Mouse (Mus musculus) heart, embryonic 14.5 days (tissue): ENCODE data around the gene Anxa3. TPM values are rescaled to one million over a fixed set of nuclear protein-coding genes. Genes with fewer than 3 reads are reported as not detected.
A peak's percentile ranks its signal among the peaks of the same experiment; 100 is the strongest.

ENCODE experiments used
- ATAC-seq: fragments of 200-750 bp; cut with Nextera tagmentation; 2 replicates; pipeline ENCODE4 v1.8.0; 2017; ENCODE audit warnings: low read depth, moderate TSS enrichment; ENCODE audit not compliant: insufficient number of reproducible peaks, insufficient read depth, low FRiP score
- H3K27ac ChIP-seq, 2 experiments: fragments of 200-500 bp in 1 of 2; fragments of 300-500 bp in 1 of 2; sonication (generic) in 1 of 2; replicated peaks in 1 of 2; 2 replicates each; pipeline ENCODE4 v1.5.1; 2012 to 2014; ENCODE audit warnings: low read depth in 2 of 2, low read length in 2 of 2, control low read depth in 1 of 2, mild to moderate bottlenecking in 1 of 2, mixed read lengths in 1 of 2; ENCODE audit not compliant: control insufficient read depth in 1 of 2, insufficient read depth in 1 of 2
- H3K27me3 ChIP-seq: fragments of 300-500 bp; sonication (generic); 2 replicates; pipeline ENCODE4 v1.6.1; 2014; ENCODE audit warnings: mild to moderate bottlenecking, low read length, control low read depth; ENCODE audit not compliant: control insufficient read depth, insufficient read depth
- H3K36me3 ChIP-seq: fragments of 300-500 bp; sonication (generic); 2 replicates; pipeline ENCODE4 v1.6.1; 2014; ENCODE audit warnings: mild to moderate bottlenecking, control low read depth, low read length, mixed read lengths; ENCODE audit not compliant: control insufficient read depth, insufficient read depth
- H3K4me1 ChIP-seq, 2 experiments: fragments of 200-500 bp in 1 of 2; fragments of 300-500 bp in 1 of 2; sonication (generic) in 1 of 2; 2 replicates each; pipeline ENCODE4 v1.6.1; 2012 to 2014; ENCODE audit warnings: low read length in 2 of 2, control low read depth in 1 of 2, mixed read lengths in 1 of 2; ENCODE audit not compliant: control insufficient read depth in 2 of 2, insufficient read depth in 2 of 2
- H3K4me2 ChIP-seq: fragments of 300-500 bp; sonication (generic); 2 replicates; pipeline ENCODE4 v1.6.1; 2014; ENCODE audit warnings: mild to moderate bottlenecking, low read length
- H3K4me3 ChIP-seq, 2 experiments: fragments of 200-500 bp in 1 of 2; fragments of 300-500 bp in 1 of 2; sonication (generic) in 1 of 2; 2 replicates each; pipeline ENCODE4 v1.5.1; 2012 to 2014; ENCODE audit warnings: low read length in 2 of 2, mild to moderate bottlenecking in 2 of 2, control low read depth in 1 of 2, low read depth in 1 of 2, moderate library complexity in 1 of 2; ENCODE audit not compliant: control insufficient read depth in 1 of 2, insufficient read depth in 1 of 2
- H3K9ac ChIP-seq: fragments of 300-500 bp; sonication (generic); 2 replicates; pipeline ENCODE4 v1.6.1; 2014; ENCODE audit warnings: mild to moderate bottlenecking, low read length
- H3K9me3 ChIP-seq: fragments of 300-500 bp; sonication (generic); 2 replicates; pipeline ENCODE4 v1.6.1; 2016; ENCODE audit warnings: low read length, control low read depth; ENCODE audit not compliant: control insufficient read depth
- WGBS: fragments of 180-500 bp; shearing (Covaris S2); extraction: QIAGEN DNeasy Blood & Tissue Kit; methylation state at CpG from one replicate; pipeline ENCODE4 v1.1.7; 2014; 5-methylcytosine and 5-hydroxymethylcytosine counted together
- polyA plus RNA-seq: library from polyadenylated mRNA; unstranded; fragments of >200 nt; fragmentation: Nextera tagmentation; extraction: Ambion mirVana; gene quantifications from 2 replicates; pipeline ENCODE4 v1.2.1, GENCODE M21; 2014

Gene Anxa3
- polyA plus RNA-seq, 1 experiment from 2014 or later = 53.4 TPM

- peak overlapping the region in 1 of 2 experiments; percentile 33; a peak in 1 of 4 replicates for H3K27ac ChIP-seq
- H3K9ac ChIP-seq = no peak overlapping the region; the same call in 1 of the 2 replicates
- peaks cover 2 to 6% of the 10 kb centered on the region in 2 experiments; a peak in 3 of 4 replicates for H3K4me1 ChIP-seq
- peak overlapping the region; percentile 93 for H3K4me2 ChIP-seq
- no peaks in the 10 kb centered on the region for H3K27me3 ChIP-seq
- ATAC-seq = no peak
- H3K9me3 ChIP-seq = no peaks in the 10 kb centered on the region
- H3K4me3 ChIP-seq = no peak overlapping the region
- H3K36me3 ChIP-seq = no peaks in the 10 kb centered on the region
- 56% methylated on average over 9 of the region's 9 CpGs for WGBS
These were observed 717 bp upstream of the Anxa3 start for GRCm38 (mm10) chr5:96792422-96792821.

- WGBS = 35% methylated on average over 10 of the region's 10 CpGs
- H3K4me3 ChIP-seq = peak overlapping the region; percentile 58 to 74
- H3K4me1 ChIP-seq = peaks cover 2 to 6% of the 10 kb centered on the region in 2 experiments; a peak in 3 of 4 replicates
- H3K36me3 ChIP-seq = no peaks in the 10 kb centered on the region
- ATAC-seq = no peak
- peak overlapping the region in 1 of 2 experiments; percentile 38; a peak in 2 of 4 replicates for H3K27ac ChIP-seq
- H3K9ac ChIP-seq = peak overlapping the region; percentile 73
- no peaks in the 10 kb centered on the region for H3K9me3 ChIP-seq
- H3K4me2 ChIP-seq = peak overlapping the region; percentile 93
- no peaks in the 10 kb centered on the region for H3K27me3 ChIP-seq
These were observed 955 bp downstream of the Anxa3 start for GRCm38 (mm10) chr5:96793953-96794635.

GRCm38 (mm10) chr5:96795752-96796151, 2.6 kb downstream of the Anxa3 start:
- Histone ChIP-seq H3K4me2 (no peak overlapping the region), H3K9ac (no peak overlapping the region), H3K4me1 (peaks cover 2 to 10% of the 10 kb centered on the region in 2 experiments), H3K9me3 (no peaks in the 10 kb centered on the region), H3K27me3 (no peaks in the 10 kb centered on the region), H3K4me3 (no peak overlapping the region), H3K36me3 (no peaks in the 10 kb centered on the region), H3K27ac (no peak overlapping the region)
- ATAC-seq = no peak
- 88% methylated on average over 1 of the region's 1 CpGs for WGBS

- no peak overlapping the region for H3K4me3 ChIP-seq
- 82% methylated on average over 6 of the region's 6 CpGs for WGBS
- H3K9me3 ChIP-seq = no peaks in the 10 kb centered on the region
- H3K4me1 ChIP-seq = peaks cover 7 to 19% of the 10 kb centered on the region in 2 experiments
- H3K4me2 ChIP-seq = no peak overlapping the region
- no peaks in the 10 kb centered on the region for H3K36me3 ChIP-seq
- no peaks in the 10 kb centered on the region for H3K27me3 ChIP-seq
- H3K9ac ChIP-seq = no peak overlapping the region
- no peak for ATAC-seq
- no peak overlapping the region for H3K27ac ChIP-seq
These were observed 4.3 kb downstream of the Anxa3 start for GRCm38 (mm10) chr5:96797465-96797864.

GRCm38 (mm10) chr5:96799165-96799564, 6.0 kb downstream of the Anxa3 start:
- no peak overlapping the region for H3K27ac ChIP-seq

GRCm38 (mm10) chr5:96799969-96800368, 6.8 kb downstream of the Anxa3 start:
- H3K36me3 ChIP-seq = no peaks in the 10 kb centered on the region
- H3K4me1 ChIP-seq = peaks cover 8 to 24% of the 10 kb centered on the region in 2 experiments
- H3K4me2 ChIP-seq = no peak overlapping the region
- no peak overlapping the region for H3K9ac ChIP-seq
- no peaks in the 10 kb centered on the region for H3K27me3 ChIP-seq
- WGBS = 75% methylated on average over 9 of the region's 9 CpGs
- no peak overlapping the region for H3K4me3 ChIP-seq
- no peak overlapping the region for H3K27ac ChIP-seq
- no peaks in the 10 kb centered on the region for H3K9me3 ChIP-seq
- no peak for ATAC-seq

More at GRCm38 (mm10) chr5:96799165-96799564, 6.0 kb downstream of the Anxa3 start:
- Histone ChIP-seq H3K4me1 (peaks cover 8 to 18% of the 10 kb centered on the region in 2 experiments), H3K9me3 (no peaks in the 10 kb centered on the region), H3K4me3 (no peak overlapping the region), H3K9ac (no peak overlapping the region), H3K27me3 (no peaks in the 10 kb centered on the region), H3K4me2 (no peak overlapping the region), H3K36me3 (no peaks in the 10 kb centered on the region)
- ATAC-seq = no peak
- 85% methylated on average over 9 of the region's 9 CpGs for WGBS

GRCm38 (mm10) chr5:96802185-96802584, 9.0 kb downstream of the Anxa3 start:
- no peak overlapping the region for H3K9ac ChIP-seq
- WGBS = 32% methylated on average over 7 of the region's 7 CpGs
- no peaks in the 10 kb centered on the region for H3K27me3 ChIP-seq
- no peak for ATAC-seq
- no peak overlapping the region for H3K4me2 ChIP-seq
- no peaks in the 10 kb centered on the region for H3K9me3 ChIP-seq
- no peak overlapping the region for H3K4me3 ChIP-seq
- H3K27ac ChIP-seq = peak overlapping the region in 1 of 2 experiments; percentile 19; a peak in 1 of 4 replicates
- peaks cover 8 to 24% of the 10 kb centered on the region in 2 experiments for H3K4me1 ChIP-seq
- H3K36me3 ChIP-seq = no peaks in the 10 kb centered on the region
